Mouse (Mus musculus) stomach, postnatal 0 days (tissue): ENCODE measurements around the gene Anxa2.

Source experiments
- CTCF ChIP-seq: IDR thresholded peaks from 2 replicates; pipeline ENCODE4 v1.5.1; 2016; ENCODE audit warnings: antibody characterized with exemption, low read depth, mild to moderate bottlenecking, moderate library complexity
- EP300 ChIP-seq: optimal IDR thresholded peaks from 2 replicates; pipeline ENCODE3; 2016; ENCODE audit warnings: antibody characterized with exemption

- no peak for TF ChIP-seq EP300
- TF ChIP-seq CTCF = no peak
Measured at GRCm38 (mm10) chr9:69451886-69452810, 1.3 kb upstream of the Anxa2 start.
